ENCODE assay signal across 8 mouse cellular contexts in genomic region chr19:47168223-47168622, GRCm38 (mm10). TPM values are rescaled to one million over a fixed set of nuclear protein-coding genes. Genes with fewer than 3 reads are reported as not detected.
A peak's percentile ranks its signal among the peaks of the same experiment; 100 is the strongest.
DNase-seq lines count a peak whose midpoint lies in the region; ATAC-seq lines count a peak whose summit lies in the region.
"Had no signal": no experiment of that assay in that cellular context is flagged by ENCODE, and none has a peak within 500 bp of the region (broad histone marks: within the 10 kb centered on the region; RNA-seq: fewer than 3 reads in every experiment).

No protein-coding gene starts in this region.

- no peak overlapping the region for H3K27ac ChIP-seq in forebrain, embryonic 13.5 days

- 0 out of 2 replicates have a peak overlapping the region, but pooled peaks have one; percentile 9 for H3K4me3 ChIP-seq in forebrain, embryonic 13.5 days

- ATAC-seq in forebrain, embryonic 13.5 days: 0 out of 2 replicates have a peak, but pooled peaks have one; percentile 16

- peak; percentile 19 to 31 for DNase-seq in spleen, postnatal 10 days (ENCODE audit: low spot score in 2 of 2)
- DNase-seq in spleen, postnatal 14 days (ENCODE audit: low spot score in 2 of 2): no peak
- DNase-seq in brain, adult 2 months (ENCODE audit: low read depth, low spot score): peak; percentile 79
- DNase-seq in hindlimb bud, embryonic 11.5 days (ENCODE audit: extremely low spot score, low read depth, low spot score): peak; percentile 67
- DNase-seq in lung, postnatal 10 days: peak; percentile 50
- peak; percentile 59 for DNase-seq in skeletal muscle tissue, adult 2 months (ENCODE audit: low read depth, low spot score)

- WGBS in forebrain, embryonic 13.5 days: 4% methylated on average over 13 of the region's 13 CpGs

- no peaks in the 10 kb centered on the region for H3K9me3 ChIP-seq in forebrain, embryonic 13.5 days (replicated peaks)

- H3K9ac ChIP-seq in forebrain, embryonic 13.5 days: no peak overlapping the region

- peaks cover 7% of the 10 kb centered on the region; the same call in 1 of the 2 replicates for H3K27me3 ChIP-seq in forebrain, embryonic 13.5 days

- H3K4me2 ChIP-seq in forebrain, embryonic 13.5 days: peak overlapping the region; percentile 44

- H3K4me1 ChIP-seq in forebrain, embryonic 13.5 days: 0 out of 2 replicates have a peak, but pooled peaks cover 10% of the 10 kb centered on the region

- H3K36me3 ChIP-seq in forebrain, embryonic 13.5 days (ENCODE audit: poor library complexity, severe bottlenecking): no peaks in the 10 kb centered on the region

RNA-seq across cellular contexts. Expression of gene Neurl1a, which starts 10.4 kb away (rescaled TPM):
- 2.8 and 4.4 TPM in 2 replicates for polyA plus RNA-seq in forebrain, embryonic 13.5 days (2015; fragmentation: Nextera tagmentation; extraction: Ambion mirVana)

RNA-seq across cellular contexts. Expression of gene Calhm3, which starts 10.7 kb away (rescaled TPM):
- polyA plus RNA-seq in forebrain, embryonic 13.5 days (2015; fragmentation: Nextera tagmentation; extraction: Ambion mirVana): not detected in 2 replicates

RNA-seq across cellular contexts. Expression of gene Calhm1, which starts 24.2 kb away (rescaled TPM):
- polyA plus RNA-seq in forebrain, embryonic 13.5 days (2015; fragmentation: Nextera tagmentation; extraction: Ambion mirVana): not detected in 2 replicates
- polyA plus RNA-seq: neural tube, embryonic 14.5 days had no signal

RNA-seq across cellular contexts. Expression of gene Calhm2, which starts 30.1 kb away (rescaled TPM):
- polyA plus RNA-seq in forebrain, embryonic 13.5 days (2015; fragmentation: Nextera tagmentation; extraction: Ambion mirVana): 1.0 and 1.4 TPM in 2 replicates

Comparison
In these comparisons a context has a peak if more than half of its experiments do, and no peak if none do; other contexts are left out.
1. DNase-seq: peak in spleen, postnatal 10 days (2 of 2), brain, adult 2 months (single experiment), hindlimb bud, embryonic 11.5 days (single experiment), lung, postnatal 10 days (single experiment) and skeletal muscle tissue, adult 2 months (single experiment); none in spleen, postnatal 14 days (0 of 2).